Mouse (Mus musculus) inflammation-experienced regulatory T-cells, adult 6 months (primary cell): Measurements from ENCODE around the gene Mat1a. TPM values are rescaled to one million over a fixed set of nuclear protein-coding genes. Genes with fewer than 3 reads are reported as not detected.

Experiments used
- ATAC-seq: one replicate; pipeline ENCODE4 v1.8.0; 2017
- polyA plus RNA-seq, 3 experiments: library from polyadenylated mRNA; unstranded; fragments of 100-300 nt; shearing (Covaris generic); gene quantifications; one replicate each; pipeline ENCODE4 v1.2.1; 2017

The Mat1a gene
- not detected for polyA plus RNA-seq

DNA sequence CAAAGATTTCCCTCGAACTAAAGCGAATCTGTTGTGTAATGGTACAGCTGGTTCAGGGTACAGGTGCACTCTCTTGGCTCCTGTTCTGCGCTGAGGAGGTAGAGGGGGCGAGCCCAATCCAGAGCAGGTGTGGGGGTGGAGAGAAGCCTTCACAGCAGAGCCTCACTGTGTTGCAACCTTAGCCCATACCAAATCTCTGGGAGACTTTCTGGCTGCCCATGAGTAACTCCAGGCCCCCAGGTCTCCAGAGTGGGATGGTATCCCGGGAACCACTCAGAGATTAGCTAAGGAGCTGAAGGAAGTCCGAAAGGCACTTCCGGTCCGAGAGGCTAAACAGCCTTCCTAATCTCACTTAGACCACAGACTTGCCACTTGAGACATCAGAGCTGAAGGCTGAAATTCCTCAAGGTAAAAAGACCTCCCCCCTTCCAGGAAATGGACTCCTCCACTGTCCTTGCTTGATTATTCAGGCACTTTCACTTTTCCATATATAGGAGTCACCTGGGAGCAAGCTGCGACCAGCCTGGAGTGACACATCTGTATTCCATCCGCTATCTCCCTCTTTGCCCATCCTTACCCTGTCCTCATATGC is at the start of gene Mat1a:
Mat1a (plus strand) TSS at position 183 of the 592 bp plus-strand sequence.
- no peak for ATAC-seq

- ATAC-seq, result no peak
Measured at GRCm38 (mm10) chr14:41065168-41065567, 39.7 kb upstream of the Mat1a start.

GRCm38 (mm10) chr14:41066416-41066815 is 38.4 kb upstream of the Mat1a start:
- no peak for ATAC-seq

- ATAC-seq, result no peak
Measured at GRCm38 (mm10) chr14:41069108-41069507, 35.7 kb upstream of the Mat1a start, which contains the start of gene Dydc2. Gene Dydc2, minus strand, starts transcription at chr14:41069208.

DNA sequence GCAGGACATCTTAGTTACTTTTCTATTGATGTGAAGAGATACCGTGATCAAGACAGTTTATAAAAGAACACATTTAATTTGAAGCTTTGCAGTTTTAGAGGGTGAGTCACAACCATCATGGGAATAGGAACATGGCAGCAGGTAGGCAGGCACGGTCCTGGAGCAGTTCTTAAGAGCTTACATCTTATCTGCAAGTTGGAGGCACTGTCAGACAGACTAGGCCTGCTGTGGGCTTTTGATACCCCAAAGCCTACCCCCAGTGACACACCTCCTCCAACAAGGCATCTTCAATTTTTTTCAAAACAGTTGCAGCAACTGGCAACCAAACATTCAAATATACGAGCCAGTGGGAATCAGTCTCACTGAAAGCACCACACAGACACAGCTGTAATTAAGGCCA is 34.5 kb upstream of the Mat1a start:
- no peak for ATAC-seq

DNA sequence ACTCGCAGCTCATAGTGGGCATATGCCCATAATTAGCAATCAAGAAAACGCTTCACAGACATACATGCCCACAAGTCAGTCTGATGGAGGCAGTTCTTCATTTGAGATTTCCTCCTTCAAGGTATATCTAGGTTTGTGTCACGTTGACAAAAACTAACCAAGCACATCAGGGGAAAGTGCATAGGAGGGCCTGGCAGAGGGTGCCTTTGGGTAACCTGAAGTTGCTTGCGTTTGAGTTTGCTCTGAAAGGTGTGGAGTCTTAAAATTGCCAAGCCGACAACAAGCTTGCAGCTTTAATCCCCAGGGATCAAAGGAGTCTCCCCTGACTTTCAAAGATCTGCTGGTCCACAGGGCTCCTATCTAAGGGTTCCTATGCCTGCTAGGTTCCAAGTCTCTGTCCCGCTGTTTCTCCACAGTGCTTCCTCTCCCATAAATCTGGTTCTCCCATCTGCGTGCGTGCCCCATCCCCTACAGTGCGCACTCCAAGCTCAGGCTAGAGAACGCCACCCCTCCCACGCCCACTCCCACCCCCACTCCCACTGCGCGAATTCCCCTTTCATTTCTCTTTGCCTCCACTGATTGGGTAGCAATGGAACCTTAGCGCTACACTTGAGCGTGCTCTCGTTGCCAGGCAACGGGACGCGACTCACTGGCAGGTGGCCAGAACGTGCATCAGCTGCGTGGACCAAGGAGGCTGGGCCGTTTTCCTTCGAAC is 32.4 kb upstream of the Mat1a start, which contains the start of gene Dydc1:
Dydc1 (plus strand) TSS at position 683 of the 715 bp plus-strand sequence.
- ATAC-seq, result no peak

DNA sequence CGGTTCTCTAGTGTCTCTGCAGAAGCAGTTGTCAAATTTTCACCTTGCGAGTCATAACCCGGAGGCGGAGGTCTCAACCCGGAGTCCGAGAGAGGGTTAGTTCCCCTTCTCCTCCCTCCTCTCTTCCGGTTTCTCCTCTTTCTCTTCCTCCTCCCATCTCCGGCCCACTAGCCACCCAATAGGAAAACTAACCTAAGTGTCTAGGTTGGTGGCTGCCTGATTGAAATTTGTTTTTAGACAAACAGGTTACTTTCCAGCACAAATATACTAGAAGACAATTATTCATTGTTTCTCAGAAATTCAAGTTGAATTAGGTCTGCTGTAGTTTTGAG is 31.9 kb upstream of the Mat1a start:
- no peak for ATAC-seq

DNA sequence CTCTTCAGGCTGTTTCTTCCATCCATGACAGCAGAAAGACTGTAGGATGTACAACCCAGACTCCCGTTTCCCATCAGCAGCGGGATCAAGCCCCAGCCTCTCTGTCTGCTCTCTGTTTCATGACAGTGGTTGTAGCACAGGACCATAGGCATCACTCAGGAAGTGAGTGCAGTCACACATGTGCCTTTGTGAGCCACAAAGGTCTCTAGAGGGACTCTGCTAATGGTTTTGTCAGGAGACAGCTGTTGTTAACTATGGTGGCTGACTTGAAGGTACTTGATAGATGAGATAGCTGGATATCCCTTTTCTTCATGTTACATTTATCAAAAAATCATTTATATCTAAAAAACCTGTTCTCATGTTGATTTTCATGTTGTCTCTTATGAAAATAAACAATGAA is 22.4 kb upstream of the Mat1a start:
- no peak for ATAC-seq

DNA sequence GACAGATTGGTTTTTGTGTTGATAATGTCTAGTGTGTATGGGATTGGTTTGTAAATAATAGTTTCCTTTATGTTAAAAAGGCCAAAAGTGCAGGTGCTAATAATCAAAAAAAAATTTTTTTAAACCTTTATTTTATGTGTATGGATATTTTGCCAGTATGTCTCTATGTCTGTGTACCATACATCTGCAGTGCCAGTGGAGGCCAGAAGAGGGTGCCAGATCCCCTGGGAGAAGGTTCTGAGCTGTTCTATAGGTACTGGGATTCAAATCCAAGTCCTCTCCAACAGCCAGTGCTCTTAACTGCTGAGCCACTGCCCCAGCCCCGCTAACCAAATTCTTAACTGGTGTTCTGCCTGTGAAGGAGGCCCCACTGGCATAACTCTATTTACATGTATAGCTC is 17.3 kb upstream of the Mat1a start:
- ATAC-seq, result no peak

- ATAC-seq, result no peak
Measured at GRCm38 (mm10) chr14:41090777-41091176, 14.1 kb upstream of the Mat1a start.

DNA sequence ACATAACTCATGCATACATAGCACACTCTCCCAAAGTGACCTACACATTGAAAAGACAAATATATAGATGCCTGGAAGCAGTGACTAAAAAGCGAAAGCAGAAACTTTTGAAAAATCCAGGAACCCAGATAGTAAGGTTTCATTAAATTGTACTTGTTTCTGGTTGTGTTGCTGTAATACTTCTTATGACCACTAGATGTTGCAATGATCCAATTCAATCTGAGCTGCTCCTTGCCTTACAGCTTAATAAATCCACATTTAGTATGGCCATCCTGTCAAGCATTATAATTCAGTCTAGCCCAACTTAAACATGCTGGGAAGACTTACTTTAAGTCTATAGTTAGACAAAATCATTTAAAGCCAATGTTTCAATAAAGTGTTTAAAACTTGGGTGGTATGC is 10.7 kb upstream of the Mat1a start:
- no peak for ATAC-seq

DNA sequence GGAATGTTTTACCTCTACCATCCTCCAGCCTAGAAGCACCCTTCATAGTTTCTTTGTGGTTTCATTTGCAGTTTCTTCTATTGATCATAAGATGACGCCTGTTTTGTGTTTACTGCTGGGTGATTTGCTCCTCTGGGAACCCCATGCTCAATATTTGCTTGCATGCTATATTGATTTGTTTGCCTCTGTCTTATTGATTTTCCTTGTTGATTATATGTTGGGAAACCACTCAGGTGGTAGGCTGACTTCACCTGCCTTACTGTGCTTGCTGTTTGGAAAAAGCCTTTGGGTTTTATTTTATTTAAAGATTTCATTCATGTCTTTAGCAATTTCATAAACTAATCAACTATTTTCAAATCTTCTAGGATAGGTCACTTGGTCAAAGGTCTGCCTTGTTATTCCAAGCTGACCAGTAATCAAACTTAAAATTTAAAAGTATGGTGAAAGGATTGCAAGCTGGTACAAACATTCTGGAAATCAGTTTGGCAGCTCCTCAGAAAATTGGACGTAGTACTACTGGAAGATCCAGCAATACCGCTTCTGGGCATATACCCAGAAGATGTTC is 8.5 kb upstream of the Mat1a start:
- ATAC-seq, result no peak

- no peak for ATAC-seq
Measured at GRCm38 (mm10) chr14:41098726-41099125, 6.1 kb upstream of the Mat1a start.

DNA sequence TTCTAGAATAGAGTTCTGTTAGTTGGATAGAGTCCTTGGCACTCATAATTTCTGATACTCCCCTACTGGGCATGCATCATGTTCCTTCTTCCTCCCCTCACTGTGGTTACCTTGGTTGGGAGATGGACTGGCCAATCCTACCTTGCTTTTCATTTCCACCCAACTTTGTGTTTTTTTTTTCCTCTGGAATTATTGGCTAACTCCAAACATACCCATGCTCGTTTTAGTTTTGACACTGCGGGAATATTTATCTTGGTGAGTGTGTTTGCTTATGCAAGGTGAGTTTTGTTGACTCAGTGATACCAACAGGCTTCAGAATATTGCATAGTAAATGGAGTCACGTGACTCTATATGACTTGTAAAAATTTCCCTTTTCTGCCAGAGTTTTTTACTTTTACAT is 4.1 kb upstream of the Mat1a start:
- ATAC-seq, result no peak

GRCm38 (mm10) chr14:41101242-41101641 is 3.6 kb upstream of the Mat1a start:
- no peak for ATAC-seq

- no peak for ATAC-seq
Measured at GRCm38 (mm10) chr14:41102269-41102668, 2.6 kb upstream of the Mat1a start.

DNA sequence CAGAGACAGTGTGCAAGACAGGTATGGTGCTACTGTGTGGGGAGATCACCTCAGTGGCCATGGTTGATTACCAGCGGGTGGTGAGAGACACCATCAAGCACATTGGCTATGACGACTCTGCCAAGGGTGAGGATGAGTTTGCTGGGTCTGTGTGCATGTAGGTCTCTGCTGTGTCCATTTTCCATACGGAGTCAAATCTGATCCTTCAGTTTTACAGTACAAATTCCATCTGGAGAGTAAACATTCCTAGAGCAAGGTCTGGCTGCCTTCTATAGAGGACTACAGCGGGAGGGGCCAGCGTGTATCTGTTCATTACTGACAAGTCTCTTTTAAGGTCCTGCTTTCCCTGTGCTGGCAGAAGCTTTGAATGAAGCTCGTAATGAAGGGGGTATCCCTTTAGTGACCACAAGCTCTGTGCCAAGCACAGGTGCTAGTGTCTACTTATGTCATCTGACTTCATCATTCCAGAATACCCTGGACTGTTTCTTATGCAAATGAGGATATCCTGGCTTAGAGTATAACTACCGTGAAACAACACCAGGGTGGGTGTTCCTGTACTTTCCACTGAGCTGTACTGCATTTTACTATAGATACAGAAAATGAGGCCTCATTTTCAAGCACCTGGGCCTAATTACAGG is 6.3 kb downstream of the Mat1a start:
- no peak for ATAC-seq

DNA sequence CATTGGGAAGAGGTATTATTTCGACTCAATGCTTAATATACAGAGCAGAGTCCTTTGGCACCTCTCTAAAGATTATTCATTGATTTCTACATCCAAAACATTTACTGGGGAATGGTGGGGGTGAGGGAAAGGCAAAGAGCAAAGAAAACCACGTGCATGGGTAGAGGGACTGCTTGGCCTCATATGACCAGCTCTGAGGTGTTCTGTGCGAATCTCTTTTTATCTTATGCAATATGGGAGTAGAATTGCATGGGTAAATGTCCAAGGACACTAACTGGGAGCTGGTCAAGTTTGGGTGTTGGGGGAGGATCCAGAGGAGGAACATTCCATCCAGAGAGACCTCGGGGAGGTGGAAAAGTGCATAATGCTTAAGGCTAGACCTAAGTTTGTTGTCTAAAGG is 8.1 kb downstream of the Mat1a start:
- no peak for ATAC-seq

GRCm38 (mm10) chr14:41116271-41116670 is 11.4 kb downstream of the Mat1a start:
- ATAC-seq, result no peak

GRCm38 (mm10) chr14:41124683-41125082 is 19.8 kb downstream of the Mat1a start:
- no peak for ATAC-seq

DNA sequence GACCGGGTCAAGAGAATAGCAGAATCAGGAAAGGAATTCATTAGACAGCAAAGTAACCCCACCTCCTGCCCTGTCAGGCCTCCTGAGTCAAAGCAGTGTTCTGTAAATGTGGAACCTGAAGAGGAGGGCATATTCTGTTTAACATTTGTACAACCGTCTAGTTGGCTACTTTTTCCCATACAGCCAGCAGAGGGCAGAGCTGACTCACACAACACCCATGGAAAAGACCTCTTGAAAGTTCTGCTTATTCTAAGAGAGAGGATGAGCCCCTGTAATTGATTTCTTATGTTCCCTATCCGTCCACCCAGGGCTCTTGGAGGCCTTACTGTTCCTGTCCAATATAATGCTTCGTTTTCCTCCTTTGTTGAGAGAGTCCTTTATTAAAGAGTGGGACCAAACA is 23.2 kb downstream of the Mat1a start:
- ATAC-seq, result no peak

- ATAC-seq, result no peak
Measured at GRCm38 (mm10) chr14:41131540-41131939, 26.7 kb downstream of the Mat1a start, which contains the start of gene Sftpa1. Gene Sftpa1, plus strand, starts transcription at chr14:41131782.

GRCm38 (mm10) chr14:41137006-41137405 is 32.2 kb downstream of the Mat1a start:
- ATAC-seq, result no peak

DNA sequence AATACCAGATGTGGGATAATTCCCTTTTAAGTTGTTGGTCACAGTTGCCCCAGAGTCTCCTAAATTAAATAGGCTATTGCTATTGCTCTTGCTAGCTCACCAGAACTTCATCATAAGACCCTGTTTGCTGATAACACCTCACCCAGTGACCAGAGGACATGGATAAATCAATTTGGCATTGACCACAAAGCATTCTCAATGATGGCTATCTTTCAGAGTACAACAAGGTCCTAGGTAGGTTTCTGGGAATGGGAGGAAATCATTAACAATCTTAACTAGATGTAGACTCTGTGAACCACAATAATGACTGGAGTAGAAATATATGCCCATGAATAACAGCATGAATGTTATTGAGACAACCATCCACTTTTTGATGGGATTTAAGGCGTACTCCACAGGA is 35.9 kb downstream of the Mat1a start:
- no peak for ATAC-seq
